Mouse (Mus musculus): Measurements from ENCODE around the gene Tmem120b.

DNA sequence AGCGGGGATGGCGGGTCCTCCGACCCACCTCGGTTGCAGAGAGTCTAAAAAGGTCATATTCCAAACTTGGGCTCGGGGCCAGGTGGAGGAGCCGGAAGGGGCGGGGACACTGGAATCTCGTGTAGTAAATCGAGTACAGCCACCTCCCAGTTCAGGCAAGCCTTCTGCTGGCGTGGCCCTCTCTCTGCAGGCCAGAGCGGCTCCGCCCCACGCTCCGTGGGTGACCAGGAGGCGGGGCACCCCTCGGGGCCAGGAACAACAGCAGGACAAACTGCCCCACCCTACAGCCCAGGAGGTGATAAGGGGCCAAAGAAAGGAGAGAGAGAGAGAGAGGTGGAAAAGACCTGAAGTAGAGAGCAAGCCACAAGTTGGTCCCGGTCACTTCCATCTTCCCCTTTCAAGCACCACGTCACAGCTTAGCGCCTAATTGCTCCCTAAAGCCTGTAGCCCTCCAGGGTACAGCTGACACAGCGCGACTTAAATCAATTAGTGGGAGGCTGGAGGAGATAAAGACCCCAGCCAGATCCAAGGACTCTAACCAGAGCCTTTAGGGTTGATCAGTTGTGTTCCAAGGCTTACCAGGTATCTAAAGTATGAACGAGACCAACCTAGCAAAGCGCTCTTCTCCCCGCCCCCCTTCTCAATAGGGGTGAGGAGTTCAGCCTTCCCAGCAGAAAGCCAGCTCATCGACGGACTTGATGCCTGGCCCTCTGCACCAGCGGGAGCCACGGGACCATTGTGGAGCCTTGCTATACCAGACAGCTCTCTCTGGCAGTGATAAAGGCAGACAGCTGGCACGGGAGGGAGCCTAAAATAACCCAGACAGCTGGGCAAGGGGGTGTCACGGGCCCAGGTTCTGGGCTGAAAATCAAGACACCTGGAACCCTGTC lies 67.5 kb downstream of the Tmem120b start:
- TF ChIP-seq POLR2A (IDR thresholded peaks at IDR 0.05; ENCODE audit: low read depth, low read length) (peak; percentile 57), CTCF (IDR thresholded peaks at IDR 0.05; ENCODE audit: borderline replicate concordance, insufficient read depth, low read length) (no peak)
